Mouse (Mus musculus) embryonic facial prominence, embryonic 12.5 days (tissue): ENCODE measurements around the gene Abhd16b. TPM values are rescaled to one million over a fixed set of nuclear protein-coding genes. Genes with fewer than 3 reads are reported as not detected.
"Not testable (repeated sequence)": the region's sequence is repeated elsewhere in the genome, so short reads cannot be mapped to it uniquely, and the experiment has no call there.

Experiments
- ATAC-seq: fragments of 200-750 bp; cut with Nextera tagmentation; 2 replicates; pipeline ENCODE4 v1.8.0; 2017; ENCODE audit not compliant: insufficient number of reproducible peaks, insufficient read depth, low FRiP score, low TSS enrichment
- H3K27ac ChIP-seq: fragments of 300-500 bp; sonication (generic); 2 replicates; pipeline ENCODE4 v1.5.1; 2016; ENCODE audit warnings: mild to moderate bottlenecking
- H3K27me3 ChIP-seq: fragments of 300-500 bp; sonication (generic); 2 replicates; pipeline ENCODE4 v1.6.1; 2016; ENCODE audit warnings: mild to moderate bottlenecking, moderate library complexity
- H3K36me3 ChIP-seq: fragments of 300-500 bp; sonication (generic); 2 replicates; pipeline ENCODE4 v1.6.1; 2016; ENCODE audit warnings: mild to moderate bottlenecking
- H3K4me1 ChIP-seq: fragments of 300-500 bp; sonication (generic); 2 replicates; pipeline ENCODE4 v1.6.1; 2016
- H3K4me2 ChIP-seq: fragments of 300-500 bp; sonication (generic); replicated peaks from 2 replicates; pipeline ENCODE4 v1.6.1; 2016; ENCODE audit warnings: mild to moderate bottlenecking, moderate library complexity
- H3K4me3 ChIP-seq: fragments of 300-500 bp; sonication (generic); 2 replicates; pipeline ENCODE4 v1.5.1; 2016; ENCODE audit warnings: mild to moderate bottlenecking
- H3K9ac ChIP-seq: fragments of 300-500 bp; sonication (generic); 2 replicates; pipeline ENCODE4 v1.6.1; 2016; ENCODE audit warnings: mild to moderate bottlenecking, moderate library complexity
- H3K9me3 ChIP-seq: fragments of 300-500 bp; sonication (generic); 2 replicates; pipeline ENCODE4 v1.6.1; 2016; ENCODE audit warnings: mild to moderate bottlenecking, moderate library complexity
- WGBS: fragments of 180-500 bp; shearing (Covaris S2); methylation state at CpG from one replicate; pipeline ENCODE4 v1.1.7; 2016; 5-methylcytosine and 5-hydroxymethylcytosine counted together
- polyA plus RNA-seq: library from polyadenylated mRNA; unstranded; fragments of >200 nt; fragmentation: Nextera tagmentation; extraction: Ambion mirVana; gene quantifications from 2 replicates; pipeline ENCODE4 v1.2.1, GENCODE M21; 2016

The Abhd16b gene
- polyA plus RNA-seq, 1 experiment from 2014 or later: 0.09 TPM

- no peak; the same call in 1 of the 2 replicates for ATAC-seq
- WGBS: 26% methylated on average over 7 of the region's 7 CpGs
- H3K9me3 ChIP-seq: no peaks in the 10 kb centered on the region
Measured at GRCm38 (mm10) chr2:181491432-181492205, 1.4 kb upstream of the Abhd16b start.

GRCm38 (mm10) chr2:181492206-181492605 is 800 bp upstream of the Abhd16b start:
- 51% methylated on average over 3 of the region's 3 CpGs for WGBS
- Histone ChIP-seq H3K4me3 (no peak overlapping the region), H3K27me3 (no peaks in the 10 kb centered on the region), H3K36me3 (no peaks in the 10 kb centered on the region), H3K27ac (no peak overlapping the region), H3K4me2 (no peak overlapping the region), H3K9ac (no peak overlapping the region), H3K4me1 (peaks cover 12% of the 10 kb centered on the region), H3K9me3 (no peaks in the 10 kb centered on the region)
- no peak for ATAC-seq

More at GRCm38 (mm10) chr2:181491432-181492205, 1.4 kb upstream of the Abhd16b start:
- Histone ChIP-seq H3K27me3 (no peaks in the 10 kb centered on the region), H3K4me3 (no peak overlapping the region), H3K27ac (no peak overlapping the region), H3K4me2 (no peak overlapping the region), H3K4me1 (peaks cover 17% of the 10 kb centered on the region), H3K36me3 (no peaks in the 10 kb centered on the region), H3K9ac (no peak overlapping the region)

- H3K4me2 ChIP-seq: no peak overlapping the region
- peaks cover 15% of the 10 kb centered on the region for H3K4me1 ChIP-seq
- no peaks in the 10 kb centered on the region for H3K9me3 ChIP-seq
- 79% methylated on average over 26 of the region's 26 CpGs for WGBS
- H3K4me3 ChIP-seq: no peak overlapping the region
- H3K36me3 ChIP-seq: peaks cover 1% of the 10 kb centered on the region; the same call in 1 of the 2 replicates
- no peaks in the 10 kb centered on the region for H3K27me3 ChIP-seq
- H3K27ac ChIP-seq: no peak overlapping the region
- H3K9ac ChIP-seq: no peak overlapping the region
- no peak for ATAC-seq
Measured at GRCm38 (mm10) chr2:181494266-181494945, 1.4 kb downstream of the Abhd16b start.

- Histone ChIP-seq H3K36me3 (peaks cover 13% of the 10 kb centered on the region; the same call in 1 of the 2 replicates), H3K4me2 (peak overlapping the region; percentile 96), H3K4me1 (peaks cover 15% of the 10 kb centered on the region)
- H3K27me3 ChIP-seq, H3K27ac ChIP-seq, H3K9ac ChIP-seq, H3K9me3 ChIP-seq, H3K4me3 ChIP-seq, ATAC-seq: not testable (repeated sequence)
- 62% methylated on average over 8 of the region's 8 CpGs for WGBS
Measured at GRCm38 (mm10) chr2:181495845-181496244, 2.8 kb downstream of the Abhd16b start.

- peak overlapping the region; percentile 84; the same call in 1 of the 2 replicates for H3K27ac ChIP-seq
- H3K36me3 ChIP-seq: peaks cover 18% of the 10 kb centered on the region
- ATAC-seq: 0 out of 2 replicates have a peak, but pooled peaks have one; percentile 6
- H3K9me3 ChIP-seq: no peaks in the 10 kb centered on the region
- no peaks in the 10 kb centered on the region for H3K27me3 ChIP-seq
- H3K4me3 ChIP-seq: peak overlapping the region; percentile 98
- H3K9ac ChIP-seq: peak overlapping the region; percentile 51
- peak overlapping the region; percentile 96 for H3K4me2 ChIP-seq
- 17% methylated on average over 8 of the region's 8 CpGs for WGBS
- peaks cover 15% of the 10 kb centered on the region for H3K4me1 ChIP-seq
Measured at GRCm38 (mm10) chr2:181496281-181496680, 3.3 kb downstream of the Abhd16b start.

GRCm38 (mm10) chr2:181496831-181497547 is 4.0 kb downstream of the Abhd16b start, which contains the start of gene Tpd52l2:
Gene Tpd52l2 (plus strand): TSS chr2:181497142.
- Histone ChIP-seq H3K27ac (peak within 1 kb of the TSS; percentile 84), H3K4me3 (peak within 1 kb of the TSS; percentile 98), H3K4me1 (peaks cover 15% of the 10 kb centered on the region), H3K9me3 (no peaks in the 10 kb centered on the region), H3K4me2 (peak within 1 kb of the TSS; percentile 96), H3K36me3 (peaks cover 25% of the 10 kb centered on the region), H3K9ac (peak within 1 kb of the TSS; percentile 94), H3K27me3 (no peaks in the 10 kb centered on the region)
- under 1% methylated on average over 46 of the region's 46 CpGs for WGBS
- ATAC-seq: peak; percentile 96

- peak overlapping the region; percentile 84 for H3K27ac ChIP-seq
- peak overlapping the region; percentile 98 for H3K4me3 ChIP-seq
- peaks cover 15% of the 10 kb centered on the region for H3K4me1 ChIP-seq
- H3K36me3 ChIP-seq: peaks cover 29% of the 10 kb centered on the region
- peak overlapping the region; percentile 96 for H3K4me2 ChIP-seq
- H3K9ac ChIP-seq: peak overlapping the region; percentile 94
- H3K27me3 ChIP-seq: no peaks in the 10 kb centered on the region
- peak; percentile 41 for ATAC-seq
- under 1% methylated on average over 12 of the region's 12 CpGs for WGBS
- H3K9me3 ChIP-seq: no peaks in the 10 kb centered on the region
Measured at GRCm38 (mm10) chr2:181497548-181497875, 4.5 kb downstream of the Abhd16b start.

- Histone ChIP-seq H3K27me3 (no peaks in the 10 kb centered on the region), H3K36me3 (peaks cover 38% of the 10 kb centered on the region), H3K4me1 (peaks cover 15% of the 10 kb centered on the region), H3K4me2 (no peak overlapping the region), H3K9ac (no peak overlapping the region), H3K4me3 (no peak overlapping the region), H3K27ac (no peak overlapping the region), H3K9me3 (no peaks in the 10 kb centered on the region)
- WGBS: 75% methylated on average over 4 of the region's 4 CpGs
- ATAC-seq: no peak
Measured at GRCm38 (mm10) chr2:181498644-181499043, 5.6 kb downstream of the Abhd16b start.

GRCm38 (mm10) chr2:181509191-181509590 is 16.2 kb downstream of the Abhd16b start:
- no peaks in the 10 kb centered on the region for H3K4me1 ChIP-seq
- H3K9ac ChIP-seq: no peak overlapping the region
- no peak for ATAC-seq
- no peak overlapping the region for H3K4me2 ChIP-seq
- no peak overlapping the region for H3K27ac ChIP-seq
- 91% methylated on average over 2 of the region's 2 CpGs for WGBS
- H3K27me3 ChIP-seq: no peaks in the 10 kb centered on the region
- no peaks in the 10 kb centered on the region for H3K9me3 ChIP-seq
- no peak overlapping the region for H3K4me3 ChIP-seq
- H3K36me3 ChIP-seq: peaks cover 83% of the 10 kb centered on the region

GRCm38 (mm10) chr2:181511231-181511630 is 18.2 kb downstream of the Abhd16b start:
- ATAC-seq: no peak
- WGBS: 93% methylated on average over 8 of the region's 8 CpGs
- H3K4me1 ChIP-seq: no peaks in the 10 kb centered on the region
- no peak overlapping the region for H3K27ac ChIP-seq
- no peaks in the 10 kb centered on the region for H3K27me3 ChIP-seq
- no peak overlapping the region for H3K9ac ChIP-seq
- H3K4me3 ChIP-seq: no peak overlapping the region
- H3K4me2 ChIP-seq: no peak overlapping the region
- peaks cover 80% of the 10 kb centered on the region for H3K36me3 ChIP-seq
- no peaks in the 10 kb centered on the region for H3K9me3 ChIP-seq

- H3K4me3 ChIP-seq: peak overlapping the region; percentile 95
- H3K9ac ChIP-seq: peak overlapping the region; percentile 95
- peaks cover 14% of the 10 kb centered on the region for H3K4me1 ChIP-seq
- H3K4me2 ChIP-seq: peak overlapping the region; percentile 66
- H3K36me3 ChIP-seq: peaks cover 31% of the 10 kb centered on the region
- ATAC-seq: no peak
- H3K9me3 ChIP-seq: no peaks in the 10 kb centered on the region
- WGBS: 81% methylated on average over 3 of the region's 3 CpGs
- H3K27ac ChIP-seq: peak overlapping the region; percentile 98
- H3K27me3 ChIP-seq: no peaks in the 10 kb centered on the region
Measured at GRCm38 (mm10) chr2:181519201-181519600, 26.2 kb downstream of the Abhd16b start.
